Mouse (Mus musculus) heart, adult 18-20 months (tissue): ENCODE data around the gene Olfr455. TPM values are rescaled to one million over a fixed set of nuclear protein-coding genes. Genes with fewer than 3 reads are reported as not detected.

Experiments
- DNase-seq, 2 experiments: peaks; one replicate each; pipeline ENCODE4 v3.0.0; 2021 to 2022; ENCODE audit warnings: mixed read lengths in 1 of 2
- total RNA-seq, 2 experiments: library from RNA; stranded (reverse); gene quantifications; 2 replicates each; pipeline ENCODE4 v1.2.3; 2021

Olfr455 gene
- total RNA-seq, 2 experiments from 2014 or later, result not detected

DNA sequence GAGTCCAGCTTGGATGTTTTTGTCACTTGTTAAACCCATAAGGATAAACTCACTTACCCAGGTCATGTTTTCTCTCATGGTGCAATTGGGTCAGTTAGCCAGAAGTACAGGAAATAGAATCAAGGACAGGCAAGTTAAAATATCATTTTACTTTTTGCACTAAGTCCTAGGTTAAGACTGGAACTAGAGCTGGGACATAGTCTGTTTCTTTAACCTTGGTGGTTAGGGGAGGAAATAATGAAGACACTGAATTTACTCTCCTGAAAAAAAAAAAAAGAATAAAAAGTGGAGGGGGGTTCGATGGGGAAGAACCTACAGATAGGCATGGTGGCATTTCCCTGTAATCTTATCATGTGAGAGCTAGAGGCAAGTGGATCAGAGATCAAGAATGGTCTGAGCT, 60.3 kb downstream of the Olfr455 start, which contains the start of gene Olfr456:
Olfr456 (minus strand) TSS at position 101 of the 400 bp plus-strand sequence.
- DNase-seq, result no peak

Other genes with a start within 250 kb of the Olfr455 start
- gene Fam131b, start 222.9 kb downstream of the Olfr455 start, total RNA-seq, result under 1 TPM; 0.35 to 0.44 TPM
- 10 to 100 TPM; 50.2 to 51.8 TPM for gene Zyx, start 198.0 kb downstream of the Olfr455 start, total RNA-seq
- under 1 TPM; 0.20 to 0.26 TPM for gene Epha1, start 174.3 kb downstream of the Olfr455 start, total RNA-seq
- gene Tas2r143, start 147.3 kb downstream of the Olfr455 start, total RNA-seq, result not detected
- gene Tas2r135, start 142.2 kb downstream of the Olfr455 start, total RNA-seq, result not detected
- gene Tas2r126, start 113.1 kb downstream of the Olfr455 start, total RNA-seq, result not detected
- not detected for gene Olfr458, start 82.4 kb downstream of the Olfr455 start, total RNA-seq
- not detected for gene Olfr457, start 71.3 kb downstream of the Olfr455 start, total RNA-seq
- gene Olfr456, start 60.4 kb downstream of the Olfr455 start, total RNA-seq, result not detected
- not detected for gene Tcaf3, start 50.1 kb upstream of the Olfr455 start, total RNA-seq
- 1 to 10 TPM; 2.8 to 5.0 TPM for gene Tcaf2, start 97.7 kb upstream of the Olfr455 start, total RNA-seq
- gene Tcaf1, start 162.5 kb upstream of the Olfr455 start, total RNA-seq, result 1 to 10 TPM; 7.4 to 8.1 TPM
- gene Olfr453, start 191.8 kb upstream of the Olfr455 start, total RNA-seq, result not detected
- gene Olfr38, start 208.8 kb upstream of the Olfr455 start, total RNA-seq, result not detected
- gene Olfr452, start 237.5 kb upstream of the Olfr455 start, total RNA-seq, result not detected